Mouse (Mus musculus): ENCODE measurements around the gene Ugt1a5. TPM values are rescaled to one million over a fixed set of nuclear protein-coding genes. Genes with fewer than 3 reads are reported as not detected.
A peak's percentile ranks its signal among the peaks of the same experiment; 100 is the strongest.

The Ugt1a5 gene
- polyA plus RNA-seq, 1 experiment from 2014 or later, result not detected

DNA sequence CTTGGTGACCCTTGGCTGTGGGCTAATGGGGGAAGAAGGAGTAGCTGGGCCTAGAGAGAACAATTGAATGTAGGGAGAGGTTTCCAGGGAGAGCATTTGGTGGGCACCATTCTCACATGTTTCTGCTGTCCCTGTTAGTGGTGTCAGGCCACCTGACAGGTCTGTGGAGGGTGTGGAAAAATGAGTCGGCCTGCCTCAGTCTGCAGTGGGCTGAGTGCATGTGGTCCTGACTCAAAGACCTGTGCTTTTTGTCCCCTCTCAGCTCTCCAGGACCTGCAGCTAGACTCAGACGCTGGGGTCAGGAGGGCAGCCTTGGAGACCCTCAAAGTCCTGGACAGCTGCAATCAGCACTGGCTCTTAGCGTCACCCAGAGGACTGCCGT is 93.8 kb downstream of the Ugt1a5 start:
- peaks cover 38% of the 10 kb centered on the region for H3K36me3 ChIP-seq (ENCODE audit: control insufficient read depth, insufficient read depth, low read length)
- no peak overlapping the region for H3K27ac ChIP-seq (replicated peaks; ENCODE audit: low read depth, low read length)
- no peak for DNase-seq (ENCODE audit: low spot score)
- no peak for ATAC-seq (ENCODE audit: insufficient number of reproducible peaks, low FRiP score, low TSS enrichment, low read depth)
- H3K4me1 ChIP-seq (ENCODE audit: control insufficient read depth, insufficient read depth, low read length), result no peaks in the 10 kb centered on the region
- H3K9me3 ChIP-seq (ENCODE audit: control insufficient read depth, low read length), result peaks cover 69% of the 10 kb centered on the region
- no peak overlapping the region for H3K4me2 ChIP-seq (ENCODE audit: low read depth, severe bottlenecking)
- H3K4me3 ChIP-seq (ENCODE audit: low read depth, low read length), result no peak overlapping the region
- no peaks in the 10 kb centered on the region for H3K27me3 ChIP-seq (ENCODE audit: control insufficient read depth, insufficient read depth, low read length)
- WGBS, result 81% methylated on average over 4 of the region's 4 CpGs
- no peak overlapping the region for H3K9ac ChIP-seq (ENCODE audit: low read length)

DNA sequence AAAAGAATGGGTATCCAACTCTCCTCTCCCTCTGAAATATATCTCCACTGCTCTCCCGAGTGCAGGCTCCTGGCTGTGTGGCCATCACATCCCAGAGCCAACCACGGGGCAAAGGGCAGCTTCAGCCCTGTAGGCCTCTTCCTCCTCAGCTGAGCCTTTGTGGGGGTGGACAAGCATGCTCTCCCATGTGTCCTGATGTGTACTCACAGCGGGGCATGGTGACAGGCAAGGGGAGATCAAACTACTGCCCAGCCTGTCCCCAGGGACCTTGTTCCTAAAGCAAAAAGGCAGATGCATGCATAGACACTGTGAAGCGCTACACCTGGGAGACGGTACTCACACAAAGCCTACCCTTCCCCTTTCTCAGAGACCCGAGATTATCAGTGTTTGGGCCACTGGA is 94.3 kb downstream of the Ugt1a5 start:
- peaks cover 42% of the 10 kb centered on the region for H3K36me3 ChIP-seq (ENCODE audit: control insufficient read depth, insufficient read depth, low read length)
- DNase-seq (ENCODE audit: low spot score) (no peak), ATAC-seq (ENCODE audit: insufficient number of reproducible peaks, low FRiP score, low TSS enrichment, low read depth) (no peak)
- no peak overlapping the region for H3K4me2 ChIP-seq (ENCODE audit: low read depth, severe bottlenecking)
- 86% methylated on average over 6 of the region's 6 CpGs for WGBS
- H3K27me3 ChIP-seq (ENCODE audit: control insufficient read depth, insufficient read depth, low read length), result no peaks in the 10 kb centered on the region
- H3K4me1 ChIP-seq (ENCODE audit: control insufficient read depth, insufficient read depth, low read length), result no peaks in the 10 kb centered on the region
- H3K9me3 ChIP-seq (ENCODE audit: control insufficient read depth, low read length), result peaks cover 68% of the 10 kb centered on the region
- no peak overlapping the region for H3K4me3 ChIP-seq (ENCODE audit: low read depth, low read length)
- no peak overlapping the region for H3K27ac ChIP-seq (replicated peaks; ENCODE audit: low read depth, low read length)
- H3K9ac ChIP-seq (ENCODE audit: low read length), result no peak overlapping the region

DNA sequence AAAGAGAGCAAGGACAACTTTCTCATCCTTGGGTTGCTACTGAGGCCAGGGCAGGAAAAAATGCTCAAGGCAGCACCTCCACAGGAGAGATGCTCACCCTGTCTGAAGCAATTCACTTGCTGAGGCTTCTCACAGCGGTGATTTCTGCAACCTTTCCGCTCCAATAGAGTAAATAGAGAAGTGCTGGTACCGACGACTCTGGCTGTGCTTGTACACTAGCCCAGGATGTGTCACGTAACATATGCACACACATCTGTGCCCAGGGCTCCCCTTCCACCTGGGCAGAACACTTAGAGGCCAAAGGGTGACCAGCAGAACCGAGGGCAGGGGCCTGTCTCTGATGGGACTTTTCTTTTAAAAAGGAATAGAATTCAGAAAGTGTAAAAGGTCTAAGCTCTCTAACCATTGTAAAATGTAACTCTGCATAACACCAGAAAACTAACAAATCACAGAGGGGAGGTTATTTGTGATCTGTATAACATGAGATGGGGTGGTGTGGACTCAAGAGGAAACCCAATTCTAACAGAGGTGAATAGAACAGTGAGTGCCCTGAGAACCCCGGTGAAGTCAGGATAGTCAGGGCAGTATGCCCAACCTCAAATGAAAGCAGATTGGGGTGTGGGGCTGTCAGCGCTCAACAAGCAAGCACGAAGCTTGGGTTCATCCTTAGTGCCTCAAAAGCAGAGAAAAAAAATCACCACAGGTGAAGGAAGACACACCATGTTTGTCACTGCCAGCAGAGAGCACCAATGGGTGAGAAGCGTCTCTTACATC is 95.0 kb downstream of the Ugt1a5 start:
- 84% methylated on average over 10 of the region's 10 CpGs for WGBS
- Histone ChIP-seq H3K9me3 (ENCODE audit: control insufficient read depth, low read length) (peaks cover 62% of the 10 kb centered on the region), H3K27ac (replicated peaks; ENCODE audit: low read depth, low read length) (no peak overlapping the region), H3K36me3 (ENCODE audit: control insufficient read depth, insufficient read depth, low read length) (peaks cover 49% of the 10 kb centered on the region), H3K4me3 (ENCODE audit: low read depth, low read length) (no peak overlapping the region), H3K4me1 (ENCODE audit: control insufficient read depth, insufficient read depth, low read length) (no peaks in the 10 kb centered on the region), H3K27me3 (ENCODE audit: control insufficient read depth, insufficient read depth, low read length) (no peaks in the 10 kb centered on the region), H3K9ac (ENCODE audit: low read length) (no peak overlapping the region), H3K4me2 (ENCODE audit: low read depth, severe bottlenecking) (no peak overlapping the region)
- DNase-seq (ENCODE audit: low spot score) (no peak), ATAC-seq (ENCODE audit: insufficient number of reproducible peaks, low FRiP score, low TSS enrichment, low read depth) (no peak)

DNA sequence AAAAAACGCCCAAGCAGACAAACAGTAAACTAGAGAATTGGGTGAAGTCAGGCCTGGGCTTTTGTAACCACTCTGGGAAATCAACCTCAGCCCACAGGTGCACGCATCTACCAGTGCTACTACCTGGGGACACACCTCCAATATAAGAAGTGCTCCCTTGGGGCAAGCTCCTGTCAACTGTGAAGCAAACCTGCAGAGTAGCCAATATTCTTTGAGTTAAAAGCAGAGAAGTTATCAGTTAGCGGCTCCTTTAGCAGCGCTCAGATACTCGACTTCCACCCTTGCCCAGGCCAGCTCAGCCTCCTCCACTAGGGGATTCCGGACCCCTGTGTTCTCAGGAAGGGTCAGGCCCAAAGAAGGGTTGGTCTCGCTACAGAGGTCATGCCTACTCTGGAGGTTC is 95.9 kb downstream of the Ugt1a5 start:
- Histone ChIP-seq H3K9me3 (ENCODE audit: control insufficient read depth, low read length) (peaks cover 57% of the 10 kb centered on the region), H3K27ac (replicated peaks; ENCODE audit: low read depth, low read length) (no peak overlapping the region), H3K4me3 (ENCODE audit: low read depth, low read length) (no peak overlapping the region), H3K36me3 (ENCODE audit: control insufficient read depth, insufficient read depth, low read length) (peaks cover 58% of the 10 kb centered on the region), H3K4me1 (ENCODE audit: control insufficient read depth, insufficient read depth, low read length) (no peaks in the 10 kb centered on the region), H3K4me2 (ENCODE audit: low read depth, severe bottlenecking) (no peak overlapping the region), H3K27me3 (ENCODE audit: control insufficient read depth, insufficient read depth, low read length) (no peaks in the 10 kb centered on the region), H3K9ac (ENCODE audit: low read length) (no peak overlapping the region)
- WGBS, result 86% methylated on average over 7 of the region's 7 CpGs
- no peak for DNase-seq (ENCODE audit: low spot score)
- peak; percentile 4; the same call in 1 of the 2 replicates for ATAC-seq (ENCODE audit: insufficient number of reproducible peaks, low FRiP score, low TSS enrichment, low read depth)

DNA sequence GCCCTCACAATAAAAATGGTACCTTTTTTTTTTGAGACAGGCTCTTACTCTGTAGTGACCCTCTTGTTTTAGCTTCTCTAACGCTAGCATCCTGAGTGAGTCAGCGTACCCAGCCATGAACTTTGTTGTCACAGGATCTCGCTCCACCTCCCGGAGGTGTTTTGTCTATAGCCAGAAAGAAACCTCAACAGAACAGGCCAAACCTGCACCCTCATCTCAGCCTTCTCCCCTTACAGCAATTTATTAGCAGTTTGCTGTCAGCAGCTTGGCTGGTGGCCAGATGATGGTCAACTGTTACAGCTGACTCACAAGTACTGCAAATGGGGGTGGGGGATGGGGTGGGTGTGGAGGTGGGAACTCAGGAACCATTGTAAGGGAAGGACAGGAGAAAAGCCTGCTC is 96.4 kb downstream of the Ugt1a5 start:
- Histone ChIP-seq H3K27me3 (ENCODE audit: control insufficient read depth, insufficient read depth, low read length) (no peaks in the 10 kb centered on the region), H3K4me1 (ENCODE audit: control insufficient read depth, insufficient read depth, low read length) (no peaks in the 10 kb centered on the region), H3K4me3 (ENCODE audit: low read depth, low read length) (no peak overlapping the region), H3K36me3 (ENCODE audit: control insufficient read depth, insufficient read depth, low read length) (peaks cover 64% of the 10 kb centered on the region), H3K4me2 (ENCODE audit: low read depth, severe bottlenecking) (no peak overlapping the region), H3K9ac (ENCODE audit: low read length) (no peak overlapping the region), H3K9me3 (ENCODE audit: control insufficient read depth, low read length) (peaks cover 53% of the 10 kb centered on the region), H3K27ac (replicated peaks; ENCODE audit: low read depth, low read length) (no peak overlapping the region)
- ATAC-seq (ENCODE audit: insufficient number of reproducible peaks, low FRiP score, low TSS enrichment, low read depth) (no peak), DNase-seq (ENCODE audit: low spot score) (no peak)
- 88% methylated on average over 4 of the region's 4 CpGs for WGBS

DNA sequence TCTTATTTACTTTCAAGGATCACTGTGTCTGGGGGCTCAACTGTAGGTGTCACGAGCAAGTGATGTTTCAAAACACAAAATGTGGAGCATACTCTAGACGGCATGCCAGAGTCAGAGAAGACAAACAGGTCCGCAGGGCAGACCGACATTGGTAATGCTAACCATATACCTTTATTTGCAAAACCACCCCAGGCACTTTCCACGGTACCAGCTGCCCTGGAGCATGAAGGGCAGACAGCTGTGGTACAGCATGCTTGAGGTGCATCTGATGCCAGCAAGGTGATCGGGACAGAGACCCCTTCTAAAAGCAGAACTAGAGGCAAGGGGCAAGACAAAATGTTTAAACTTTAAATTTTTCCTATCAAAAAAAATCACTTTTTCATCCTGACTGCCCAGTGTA is 97.1 kb downstream of the Ugt1a5 start:
- no peak for DNase-seq (ENCODE audit: low spot score)
- Histone ChIP-seq H3K4me3 (ENCODE audit: low read depth, low read length) (no peak overlapping the region), H3K4me2 (ENCODE audit: low read depth, severe bottlenecking) (no peak overlapping the region), H3K9me3 (ENCODE audit: control insufficient read depth, low read length) (peaks cover 48% of the 10 kb centered on the region), H3K27me3 (ENCODE audit: control insufficient read depth, insufficient read depth, low read length) (no peaks in the 10 kb centered on the region), H3K36me3 (ENCODE audit: control insufficient read depth, insufficient read depth, low read length) (peaks cover 71% of the 10 kb centered on the region), H3K27ac (replicated peaks; ENCODE audit: low read depth, low read length) (no peak overlapping the region), H3K9ac (ENCODE audit: low read length) (no peak overlapping the region), H3K4me1 (ENCODE audit: control insufficient read depth, insufficient read depth, low read length) (no peaks in the 10 kb centered on the region)
- WGBS, result 77% methylated on average over 6 of the region's 6 CpGs
- ATAC-seq (ENCODE audit: insufficient number of reproducible peaks, low FRiP score, low TSS enrichment, low read depth), result no peak

DNA sequence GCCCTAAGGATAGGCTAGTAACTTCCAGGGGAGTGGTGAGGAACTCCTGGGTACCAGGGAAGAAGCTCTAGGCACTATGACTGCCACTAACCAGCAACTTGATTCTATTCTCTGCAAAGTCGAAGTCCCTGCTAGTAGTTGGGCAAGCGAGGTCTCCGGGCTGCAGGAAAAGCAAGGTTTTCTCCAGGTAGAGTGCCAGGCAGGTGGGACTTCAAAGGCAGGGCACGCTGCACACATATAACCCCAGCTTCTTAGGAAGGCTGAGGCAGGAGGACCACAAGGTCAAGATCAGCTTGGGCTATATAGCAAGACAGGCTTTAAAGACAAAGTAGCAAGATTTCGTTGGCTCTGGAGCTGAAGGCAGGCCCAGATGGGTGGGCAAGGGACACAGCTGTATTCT is 98.0 kb downstream of the Ugt1a5 start:
- H3K27me3 ChIP-seq (ENCODE audit: control insufficient read depth, insufficient read depth, low read length), result no peaks in the 10 kb centered on the region
- DNase-seq (ENCODE audit: low spot score) (no peak), ATAC-seq (ENCODE audit: insufficient number of reproducible peaks, low FRiP score, low TSS enrichment, low read depth) (no peak)
- H3K9me3 ChIP-seq (ENCODE audit: control insufficient read depth, low read length), result peaks cover 44% of the 10 kb centered on the region
- no peak overlapping the region for H3K4me3 ChIP-seq (ENCODE audit: low read depth, low read length)
- 92% methylated on average over 5 of the region's 5 CpGs for WGBS
- no peak overlapping the region for H3K9ac ChIP-seq (ENCODE audit: low read length)
- H3K4me1 ChIP-seq (ENCODE audit: control insufficient read depth, insufficient read depth, low read length), result no peaks in the 10 kb centered on the region
- no peak overlapping the region for H3K27ac ChIP-seq (replicated peaks; ENCODE audit: low read depth, low read length)
- no peak overlapping the region for H3K4me2 ChIP-seq (ENCODE audit: low read depth, severe bottlenecking)
- peaks cover 79% of the 10 kb centered on the region for H3K36me3 ChIP-seq (ENCODE audit: control insufficient read depth, insufficient read depth, low read length)

DNA sequence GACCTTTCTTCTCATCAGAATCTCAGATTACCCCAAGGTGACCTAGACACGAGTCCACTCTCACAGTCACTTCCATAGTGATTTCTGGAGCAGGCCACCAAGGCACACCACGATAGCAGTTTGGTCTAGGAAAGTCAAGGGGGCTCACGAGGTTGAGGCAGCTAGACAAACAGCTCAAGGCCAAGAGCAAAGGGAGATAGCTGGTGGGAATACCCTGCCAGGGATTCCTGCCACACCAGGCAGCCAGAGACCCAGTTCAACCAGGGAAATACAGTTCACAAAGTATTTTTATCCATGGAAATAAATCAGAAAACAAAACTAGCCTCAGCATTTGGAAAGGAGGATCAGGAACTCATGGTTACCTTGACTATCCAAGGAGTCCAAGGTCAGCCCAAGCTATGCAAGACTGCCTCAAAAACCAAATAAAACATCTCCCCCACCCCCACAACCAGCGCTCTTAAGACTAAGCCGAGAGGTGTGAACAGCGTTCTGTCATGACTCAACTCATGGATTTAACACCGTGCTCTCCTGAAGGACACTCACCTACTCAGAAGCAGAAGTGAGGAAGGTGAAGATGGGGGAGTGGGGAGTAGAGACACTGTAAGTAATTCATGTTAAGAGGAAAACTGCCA is 98.5 kb downstream of the Ugt1a5 start:
- H3K9ac ChIP-seq (ENCODE audit: low read length), result no peak overlapping the region
- H3K4me2 ChIP-seq (ENCODE audit: low read depth, severe bottlenecking), result no peak overlapping the region
- 88% methylated on average over 7 of the region's 7 CpGs for WGBS
- no peak for ATAC-seq (ENCODE audit: insufficient number of reproducible peaks, low FRiP score, low TSS enrichment, low read depth)
- no peak overlapping the region for H3K4me3 ChIP-seq (ENCODE audit: low read depth, low read length)
- no peak for DNase-seq (ENCODE audit: low spot score)
- peaks cover 44% of the 10 kb centered on the region for H3K9me3 ChIP-seq (ENCODE audit: control insufficient read depth, low read length)
- no peaks in the 10 kb centered on the region for H3K4me1 ChIP-seq (ENCODE audit: control insufficient read depth, insufficient read depth, low read length)
- no peak overlapping the region for H3K27ac ChIP-seq (replicated peaks; ENCODE audit: low read depth, low read length)
- peaks cover 85% of the 10 kb centered on the region for H3K36me3 ChIP-seq (ENCODE audit: control insufficient read depth, insufficient read depth, low read length)
- no peaks in the 10 kb centered on the region for H3K27me3 ChIP-seq (ENCODE audit: control insufficient read depth, insufficient read depth, low read length)

All from limb, embryonic 11.5 days (tissue).